Mouse (Mus musculus): ENCODE data around the gene Frem1. TPM values are rescaled to one million over a fixed set of nuclear protein-coding genes. Genes with fewer than 3 reads are reported as not detected.

Frem1 gene
- polyA plus RNA-seq, 1 experiment from 2014 or later: 25.7 TPM

Other genes starting within 250 kb of the Frem1 start
- 14.5 and 14.7 TPM in 2 replicates for gene Zdhhc21, start 192.4 kb downstream of the Frem1 start, polyA plus RNA-seq (2016; fragmentation: Nextera tagmentation; extraction: Ambion mirVana)
- gene Cer1, start 167.2 kb downstream of the Frem1 start, polyA plus RNA-seq (2016; fragmentation: Nextera tagmentation; extraction: Ambion mirVana): 0.25 and 0.45 TPM in 2 replicates

Data from embryonic facial prominence, embryonic 12.5 days (tissue).